Mouse (Mus musculus): ENCODE data around the gene Crcp.
"Not testable (repeated sequence)": the region's sequence is repeated elsewhere in the genome, so short reads cannot be mapped to it uniquely, and the experiment has no call there.

The Crcp gene

DNA sequence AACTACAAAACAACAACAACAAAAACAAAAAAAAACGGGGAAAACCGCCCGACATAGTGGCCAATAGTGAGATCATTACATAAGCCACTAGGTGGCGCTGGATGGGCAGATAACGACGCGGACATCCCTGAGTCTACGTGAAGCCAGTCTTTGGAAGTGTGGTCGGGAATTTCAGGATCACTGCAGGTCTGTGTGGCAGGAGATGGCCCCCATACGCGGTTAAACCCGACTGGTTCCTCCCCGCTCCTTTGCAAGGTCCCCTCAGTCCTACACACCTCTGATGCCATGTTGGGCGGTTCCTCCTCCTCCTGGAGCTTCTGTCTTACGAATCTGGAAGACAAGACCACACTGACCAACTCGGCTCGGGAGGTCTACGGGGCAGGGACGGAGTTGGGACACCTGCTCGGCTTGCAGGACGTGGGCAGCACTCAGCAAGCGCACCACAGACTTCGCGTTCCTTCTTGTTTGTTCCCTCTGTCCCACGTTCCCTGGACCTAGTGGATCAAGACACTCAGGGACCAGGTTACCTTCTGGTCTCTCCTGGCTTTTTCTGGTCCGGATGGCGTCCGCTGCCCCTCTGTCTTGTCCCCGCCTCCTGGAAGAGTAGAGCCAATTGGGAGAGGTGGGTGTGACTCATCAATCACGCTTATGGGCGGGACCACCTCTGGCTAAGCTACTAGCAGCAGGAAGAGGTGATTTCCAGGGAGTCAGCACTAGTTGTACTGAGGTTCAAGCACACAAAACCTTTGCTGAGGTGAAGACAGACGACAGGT lies 5.1 kb upstream of the Crcp start:
- peak; percentile 99 for DNase-seq

DNA sequence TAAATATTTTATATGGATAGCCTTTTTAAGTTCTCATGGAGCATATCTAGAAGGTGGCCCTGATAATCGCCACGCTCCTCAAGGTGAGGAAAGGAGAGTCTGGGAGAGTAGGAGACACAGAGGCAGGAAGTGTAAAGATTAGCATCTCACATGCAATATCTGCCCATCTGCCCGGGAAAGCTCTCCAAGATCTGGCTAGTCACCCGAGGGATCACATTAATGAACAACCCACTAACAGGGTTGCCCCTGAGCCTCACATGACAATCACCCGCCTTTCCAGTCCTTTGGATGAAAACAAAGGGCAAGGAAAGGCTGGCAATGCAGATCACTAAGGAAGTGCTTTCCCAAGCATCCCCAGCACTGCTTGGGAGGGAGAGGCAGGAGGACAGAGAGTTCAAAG lies 2.0 kb upstream of the Crcp start:
- DNase-seq, result no peak

DNA sequence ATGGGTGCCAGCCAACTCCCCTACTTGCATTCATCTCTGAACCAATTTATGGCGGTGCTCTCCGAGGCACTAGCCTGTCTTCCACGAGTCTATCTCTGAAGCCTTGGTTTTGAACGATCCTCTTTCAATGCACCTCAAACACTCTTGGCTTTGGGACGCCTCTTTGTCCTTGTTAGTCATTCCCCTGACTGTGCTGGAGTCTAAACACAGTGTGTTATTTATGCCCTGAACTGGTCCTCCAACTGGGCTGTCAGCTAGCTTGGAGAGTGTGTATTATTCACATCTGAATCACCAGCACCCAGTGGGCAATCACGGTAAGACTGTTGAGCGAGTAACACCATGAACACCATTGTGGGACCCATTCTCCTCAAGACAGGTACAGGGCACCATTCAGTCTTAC lies 1.4 kb upstream of the Crcp start:
- no peak for DNase-seq

DNA sequence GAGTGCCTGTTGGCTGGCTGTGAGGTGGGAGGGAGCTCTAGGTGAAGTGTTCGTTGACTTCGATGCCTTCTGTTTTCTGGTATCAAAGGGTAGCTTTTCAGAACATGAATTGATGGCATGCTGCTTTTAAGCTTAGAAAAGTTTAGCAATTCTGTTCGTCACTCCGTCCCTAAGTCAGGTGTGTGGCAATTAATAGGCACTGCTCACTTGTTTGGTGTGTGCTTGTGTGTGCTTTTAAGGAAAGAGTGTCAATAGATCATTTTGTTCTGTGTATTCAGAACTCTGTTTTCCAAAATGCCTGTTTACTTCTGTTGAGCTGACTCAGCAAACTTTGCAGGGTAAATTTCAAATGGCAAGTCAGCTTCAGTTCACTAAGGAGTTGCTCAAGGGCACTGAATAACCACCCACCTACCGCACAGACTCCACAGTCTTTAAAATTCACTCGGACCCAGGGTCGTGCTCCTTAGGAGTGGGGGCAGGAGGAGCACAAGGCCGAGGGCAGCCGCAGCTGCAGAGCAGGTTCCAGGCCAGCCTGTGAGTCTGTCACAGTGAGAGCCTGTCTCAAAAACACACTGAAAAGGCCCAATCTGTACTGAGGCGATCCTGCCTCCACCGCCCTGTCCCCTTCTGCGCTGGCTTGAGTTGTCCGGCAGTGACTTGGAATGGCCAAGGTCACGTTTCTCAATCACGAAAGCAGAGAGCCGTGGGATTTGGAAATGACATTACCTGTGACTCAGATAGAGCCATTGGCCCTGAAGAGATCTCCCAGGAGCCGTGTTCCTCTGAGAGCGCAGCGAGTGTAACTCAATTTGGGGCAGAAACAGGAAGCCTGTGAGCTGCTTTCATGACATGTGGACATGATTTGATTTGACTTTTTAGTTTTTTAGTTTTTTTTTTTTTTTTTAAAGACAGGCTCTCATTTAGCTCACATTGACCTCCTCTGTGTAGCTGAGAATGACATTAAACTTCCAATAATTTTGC lies 2.6 kb downstream of the Crcp start:
- no peak for DNase-seq

DNA sequence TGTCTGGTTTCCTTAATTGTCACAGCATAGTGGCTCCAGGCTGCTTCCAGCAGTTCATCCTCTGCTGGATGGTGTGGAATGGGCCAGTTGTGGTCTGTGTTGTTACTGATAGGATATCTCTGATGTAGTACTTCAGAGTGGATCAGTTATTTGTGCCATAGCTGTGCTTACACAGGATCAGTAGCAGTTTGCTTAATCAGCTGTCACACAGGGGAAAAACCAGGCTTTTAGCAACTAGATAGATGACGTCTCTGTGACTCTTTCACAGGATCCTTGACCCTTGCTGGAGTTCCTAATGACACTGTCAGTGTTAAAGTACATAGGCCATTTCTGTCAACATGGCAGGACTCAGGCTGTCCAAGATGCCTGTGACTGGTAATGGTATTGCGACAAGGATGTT lies 4.8 kb downstream of the Crcp start:
- DNase-seq, result no peak

DNA sequence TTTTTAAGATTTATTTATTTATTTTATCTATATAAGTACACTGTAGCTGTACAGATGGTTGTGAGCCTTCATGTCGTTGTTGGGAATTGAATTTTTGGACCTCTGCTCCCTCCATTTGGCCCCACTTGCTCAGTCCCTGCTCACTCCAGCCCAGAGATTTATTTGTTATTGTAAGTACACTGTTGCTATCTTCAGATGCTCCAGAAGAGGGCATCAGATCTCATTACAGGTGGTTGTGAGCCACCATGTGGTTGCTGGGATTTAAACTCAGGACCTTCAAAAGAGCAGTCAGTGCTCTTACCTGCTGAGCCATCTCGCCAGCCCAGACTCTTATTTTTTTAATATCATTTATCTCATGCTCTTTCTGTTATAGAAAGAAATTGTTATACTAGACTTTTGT lies 7.2 kb downstream of the Crcp start:
- not testable (repeated sequence) for DNase-seq

DNA sequence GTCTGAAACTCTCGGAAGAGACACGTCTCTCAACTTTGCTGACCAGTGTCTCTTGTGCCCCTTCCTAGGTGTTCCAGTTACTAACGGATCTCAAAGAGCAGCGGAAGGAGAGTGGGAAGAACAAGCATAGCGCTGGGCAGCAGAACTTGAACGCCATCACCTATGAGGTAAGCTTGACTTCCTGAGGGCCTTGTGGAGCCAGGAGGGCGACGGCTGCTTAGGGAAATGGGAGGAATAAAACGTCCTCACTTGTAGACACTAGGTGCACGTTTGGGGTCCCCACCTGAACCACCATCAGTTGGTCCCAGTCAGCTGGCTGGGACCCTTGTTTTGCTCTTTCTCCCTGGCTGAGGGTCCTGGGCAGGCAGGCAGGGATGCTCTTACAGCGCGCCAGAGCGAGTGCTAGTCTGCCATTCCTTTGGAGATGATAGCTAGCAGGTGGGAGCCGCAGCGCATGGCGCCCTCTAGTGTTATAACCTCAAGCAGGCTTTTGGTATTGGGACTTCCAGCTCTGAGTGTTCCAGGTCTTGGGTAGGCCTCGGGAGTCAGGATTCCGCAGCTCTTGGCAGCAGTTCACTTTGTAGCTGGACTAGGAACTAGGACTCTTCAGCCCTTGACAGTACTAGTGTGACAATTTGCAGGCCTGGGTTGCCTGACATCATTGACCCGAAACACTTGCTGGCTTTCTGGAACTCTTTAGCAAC lies 8.8 kb downstream of the Crcp start:
- DNase-seq, result peak; percentile 98

DNA sequence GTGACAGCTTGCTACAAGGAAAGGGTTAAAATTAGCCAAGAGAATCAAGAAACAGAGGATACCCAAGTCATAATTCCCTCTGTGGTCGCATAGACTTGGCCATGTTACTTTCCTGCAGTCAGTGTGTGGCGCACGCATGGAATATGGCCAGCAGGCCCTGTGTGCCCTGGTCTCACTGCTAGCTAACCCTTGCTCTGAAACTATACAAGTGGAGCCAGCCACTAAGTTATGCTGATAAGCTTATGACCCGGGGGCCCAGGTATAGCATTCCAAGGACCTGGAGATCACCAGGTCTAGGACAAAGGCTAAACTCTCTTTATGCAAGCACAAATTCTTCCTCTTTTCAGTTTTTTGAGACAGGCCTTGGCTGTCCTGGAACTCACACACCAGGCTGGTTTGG lies 11.7 kb downstream of the Crcp start:
- peak; percentile 83 for DNase-seq

DNA sequence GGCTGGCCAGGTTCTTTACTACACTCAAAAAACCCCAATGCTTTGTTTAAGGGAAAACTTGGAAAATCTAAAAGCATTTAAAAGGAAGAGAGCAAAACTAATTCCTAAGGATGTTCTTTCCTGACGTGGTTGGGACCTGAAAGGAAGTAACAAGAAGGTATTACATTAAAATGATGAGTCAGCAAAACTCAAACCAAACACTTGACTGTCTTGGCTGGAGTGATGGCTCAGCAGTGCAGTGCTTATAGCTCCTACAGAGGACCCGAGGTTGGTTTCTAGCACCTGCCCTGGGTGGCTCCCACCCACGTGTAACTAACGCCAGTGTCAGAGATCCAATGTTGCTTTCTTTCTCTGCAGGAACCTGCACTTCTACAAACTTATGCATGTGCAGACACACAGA lies 12.2 kb downstream of the Crcp start:
- DNase-seq, result no peak

DNA sequence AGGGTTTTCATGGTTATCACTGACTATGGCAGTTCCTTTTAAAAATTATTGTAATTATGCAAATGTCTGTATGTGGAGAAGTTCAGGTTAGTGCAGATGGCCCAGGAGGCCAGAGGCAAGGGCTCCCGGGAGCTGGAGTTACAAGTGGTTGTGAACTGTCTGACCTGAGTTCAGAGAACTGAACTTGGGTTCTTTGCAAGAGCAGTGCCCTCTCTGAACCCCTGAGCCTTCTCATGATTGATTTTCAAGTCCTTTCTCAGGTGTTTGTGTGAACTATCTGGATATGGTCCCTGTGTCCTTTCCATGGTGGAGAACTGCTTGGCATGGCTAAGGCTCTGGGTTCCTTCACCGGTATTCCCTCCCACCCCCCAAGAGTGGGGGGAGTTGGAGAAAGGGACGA lies 14.7 kb downstream of the Crcp start:
- DNase-seq, result peak; percentile 84

DNA sequence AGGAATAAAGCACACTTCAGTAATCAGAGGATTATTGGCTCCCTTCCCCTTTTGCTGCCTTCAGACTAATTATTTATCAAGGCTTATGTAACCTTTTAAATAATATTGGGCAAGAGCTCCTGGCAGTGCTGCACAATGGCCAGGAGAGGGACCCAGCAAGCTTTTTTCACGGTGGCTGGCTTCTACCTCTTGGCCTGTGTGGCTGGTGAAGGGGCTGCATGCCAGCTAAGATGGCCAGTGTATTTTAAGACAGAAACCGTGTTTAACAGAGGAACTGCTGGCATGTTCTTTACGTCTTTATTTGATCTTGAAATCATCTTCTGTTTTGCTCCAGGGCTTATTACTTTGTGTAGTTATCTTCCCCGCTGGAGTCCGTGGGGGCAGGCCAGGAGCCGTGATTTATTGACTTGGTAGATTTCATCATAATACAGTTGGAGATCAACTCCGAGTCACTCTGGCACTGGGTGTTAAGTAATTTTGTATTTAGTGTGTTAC lies 15.2 kb downstream of the Crcp start:
- DNase-seq, result peak; percentile 97

DNA sequence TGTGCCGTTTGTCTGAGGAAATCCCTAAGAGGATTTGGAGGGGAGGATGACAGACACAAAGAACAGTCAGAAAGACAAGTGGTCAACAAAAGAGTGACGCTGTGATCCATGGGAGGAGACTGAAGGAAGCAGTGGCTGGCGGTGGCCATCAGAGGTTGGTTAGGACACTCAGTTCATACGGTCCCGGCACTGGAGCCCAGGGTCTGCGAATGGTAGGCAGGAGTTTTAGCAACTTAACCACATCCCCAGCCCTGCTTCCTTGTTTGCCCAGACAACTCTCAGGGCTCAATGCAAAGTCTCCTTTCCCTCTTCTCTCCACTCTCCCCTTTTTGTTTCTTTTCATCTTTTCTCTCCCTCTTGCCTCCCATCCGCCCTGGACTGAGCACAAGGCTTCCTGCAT lies 17.0 kb downstream of the Crcp start:
- DNase-seq, result peak; percentile 85

DNA sequence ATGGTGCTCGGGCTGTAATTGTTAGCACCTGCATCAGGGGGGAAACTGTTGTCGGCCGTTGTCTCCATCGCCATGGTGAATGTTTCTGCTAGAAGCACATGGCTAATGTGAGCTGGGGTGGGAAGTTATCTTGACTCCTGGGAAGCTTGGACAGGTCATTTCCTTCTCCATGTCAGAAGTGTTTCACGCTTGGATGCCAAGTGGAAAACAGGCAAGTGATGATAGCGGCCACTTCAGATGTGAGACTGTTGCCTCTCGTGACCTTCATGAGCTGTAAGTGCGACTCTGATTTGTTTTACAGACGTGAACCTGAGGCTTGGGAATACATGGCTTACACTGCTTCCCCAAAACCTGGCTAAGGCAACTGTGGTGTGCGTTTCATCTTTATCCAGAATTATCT lies 17.5 kb downstream of the Crcp start:
- DNase-seq, result peak; percentile 93

DNA sequence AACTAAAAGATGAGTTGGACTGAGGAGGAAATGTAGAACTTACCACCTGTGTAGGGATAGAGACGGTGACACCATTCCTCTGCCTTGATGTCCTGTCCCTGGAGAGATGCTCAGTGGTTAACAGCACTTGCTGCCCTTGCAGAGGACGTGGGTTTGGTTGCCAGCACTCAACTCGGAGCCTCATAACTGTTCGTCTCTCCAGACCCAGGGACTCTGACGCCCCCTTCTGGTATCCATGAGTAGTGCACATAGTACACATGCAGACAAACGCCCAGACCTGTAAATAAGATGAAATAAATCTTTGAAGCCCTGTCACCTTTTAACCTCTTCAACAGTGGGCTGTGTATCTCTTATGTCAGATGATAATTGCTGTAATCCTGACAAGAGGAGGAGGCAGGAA lies 17.9 kb downstream of the Crcp start:
- no peak for DNase-seq

DNA sequence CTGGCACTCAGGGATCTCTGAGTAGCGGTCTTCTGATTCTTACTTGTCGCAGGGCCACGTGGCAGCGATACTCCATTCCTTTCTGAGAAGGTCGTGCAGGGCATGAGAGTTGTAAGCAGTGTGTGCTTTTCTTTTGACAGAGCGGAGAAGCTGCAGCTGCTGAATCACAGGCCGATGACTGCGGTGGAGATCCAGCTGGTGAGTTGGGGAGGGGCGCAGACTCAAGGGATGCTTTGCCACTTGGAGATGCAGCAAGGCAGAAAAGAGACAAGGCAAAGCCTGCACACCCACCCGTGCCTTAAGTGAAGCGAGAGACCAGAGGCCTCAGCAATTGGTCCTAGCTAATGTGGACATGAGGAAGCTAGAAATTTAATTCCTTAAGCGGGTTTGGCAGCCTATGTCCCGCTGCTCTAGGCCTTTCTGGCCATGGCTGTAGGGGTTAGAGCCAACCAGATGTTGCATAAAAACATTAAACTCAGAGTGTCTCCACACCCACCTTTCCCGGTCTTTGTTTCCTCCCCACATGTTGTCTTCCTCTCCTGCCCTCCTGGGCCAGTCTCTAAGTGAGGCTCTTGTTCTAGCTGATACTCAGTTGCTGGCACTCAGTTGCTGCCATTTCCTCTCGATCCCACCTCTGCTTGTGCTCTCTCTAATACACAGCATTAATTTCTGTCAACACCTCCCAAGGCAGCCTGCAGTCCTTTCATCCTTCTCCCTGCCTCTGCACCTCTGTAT lies 19.9 kb downstream of the Crcp start:
- DNase-seq, result peak; percentile 97

DNA sequence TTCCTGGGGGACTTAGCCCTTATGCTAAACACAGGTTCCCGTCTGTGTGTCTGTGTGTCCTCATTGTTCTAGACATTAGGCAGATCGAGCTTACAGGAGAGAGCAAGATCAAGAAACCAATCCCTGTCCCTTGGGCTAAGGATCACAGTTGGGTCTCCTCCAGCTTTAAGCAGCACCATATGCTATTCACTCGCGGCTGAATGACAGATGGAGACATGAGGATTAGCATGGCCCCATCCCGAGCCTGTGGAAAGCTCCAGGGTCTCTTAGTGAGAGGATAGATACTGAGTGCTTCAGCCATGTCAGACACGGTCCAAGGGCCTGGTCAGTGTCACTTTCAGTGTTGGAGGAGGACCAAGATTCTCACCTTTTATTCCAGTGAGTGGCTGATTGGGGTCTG lies 21.3 kb downstream of the Crcp start:
- peak; percentile 86 for DNase-seq

DNA sequence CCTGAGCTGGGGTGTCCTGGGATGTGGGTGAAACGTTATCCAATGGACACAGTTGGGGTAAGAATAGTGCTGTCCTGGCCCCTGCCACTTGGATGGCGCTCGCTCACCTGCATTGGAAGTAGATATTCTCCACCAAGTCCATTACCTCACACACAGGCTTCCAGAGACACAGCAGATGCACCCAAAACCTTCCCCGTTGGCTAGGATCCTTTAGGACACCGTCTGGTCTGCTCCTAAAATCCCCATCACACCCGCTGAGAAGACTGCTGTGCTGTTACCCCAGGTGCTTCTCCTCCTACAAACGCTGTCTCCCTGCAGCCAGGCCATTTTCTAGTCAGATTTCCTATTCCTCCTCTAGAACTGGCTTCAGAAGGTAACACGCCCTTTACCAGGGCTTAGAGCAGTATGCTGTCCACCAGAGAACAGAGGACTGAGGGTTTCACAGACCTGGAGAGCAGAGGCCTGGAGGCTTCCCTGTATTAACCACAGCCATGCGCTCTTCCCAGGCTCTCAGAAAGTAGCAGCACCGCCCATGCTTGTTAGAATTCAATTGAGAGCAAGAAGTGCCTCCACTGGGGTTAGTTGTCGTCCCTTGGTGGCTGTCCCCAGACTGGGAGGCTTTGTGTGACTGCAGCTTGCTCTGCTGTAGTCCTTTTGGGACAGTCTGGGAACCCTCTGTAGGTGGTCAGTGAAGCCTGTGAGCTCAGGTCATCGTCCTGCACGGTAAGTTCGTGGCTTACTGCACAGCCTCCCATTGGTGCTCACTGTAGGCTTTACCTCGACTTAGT lies 22.2 kb downstream of the Crcp start:
- peak; percentile 87 for DNase-seq

DNA sequence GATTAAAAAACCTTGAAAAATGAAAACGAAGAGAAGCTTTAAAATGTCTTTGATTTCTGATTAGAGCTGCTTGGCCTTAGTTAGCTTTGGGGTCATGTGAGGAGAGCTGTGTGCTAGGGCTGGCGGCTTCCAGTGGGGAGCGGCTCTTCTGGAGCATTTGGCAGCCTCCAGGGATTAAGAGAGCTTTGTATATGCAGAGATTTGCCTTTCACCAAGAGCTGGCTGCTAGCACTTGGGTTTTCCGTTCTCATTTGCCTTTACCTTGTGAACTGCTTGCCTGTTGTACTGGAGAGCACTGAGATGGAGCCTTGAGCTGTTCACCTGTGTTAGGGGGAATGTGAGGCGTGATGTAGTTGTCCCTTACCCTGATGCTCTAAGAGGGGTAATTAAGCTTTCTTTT lies 23.4 kb downstream of the Crcp start:
- peak; percentile 95 for DNase-seq

DNA sequence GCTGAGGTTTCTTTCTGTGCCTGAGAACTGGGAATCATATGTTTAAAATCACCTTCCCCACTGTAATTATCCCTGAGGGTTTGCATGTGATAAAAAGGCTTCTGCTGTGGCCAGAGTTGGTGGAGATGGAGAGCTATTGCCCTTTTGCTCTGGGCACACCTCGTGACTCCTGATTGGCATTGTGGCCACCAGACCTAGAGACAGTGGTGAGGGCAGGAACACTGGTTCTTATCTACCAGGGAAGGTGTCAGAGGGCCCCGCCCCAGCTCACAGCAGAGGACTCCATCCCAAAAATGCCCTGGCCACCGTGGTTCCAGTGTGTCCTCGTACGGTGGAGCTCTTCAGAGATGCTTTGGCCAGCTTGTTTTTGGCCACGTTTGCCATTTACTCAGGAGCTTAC lies 23.9 kb downstream of the Crcp start:
- peak; percentile 90 for DNase-seq

DNA sequence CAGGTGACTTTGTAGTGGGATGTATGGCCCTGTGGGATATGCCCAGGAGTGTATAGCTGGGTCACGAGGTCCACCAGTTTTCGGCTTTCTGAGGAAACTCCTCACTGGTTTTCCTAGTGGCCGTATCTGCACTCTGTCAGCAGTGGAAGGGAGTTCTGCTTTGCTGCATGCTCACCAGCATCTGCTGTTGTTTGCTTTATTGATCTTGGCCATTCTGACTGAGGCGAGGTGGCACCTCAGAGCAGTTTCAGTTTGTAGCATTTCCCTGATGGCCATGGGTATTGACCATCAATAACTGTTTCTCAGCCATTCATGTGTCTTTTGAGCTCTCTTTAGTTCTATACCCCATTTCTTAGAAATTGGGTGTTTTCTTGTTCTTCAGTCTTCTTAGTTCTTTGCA lies 26.6 kb downstream of the Crcp start:
- no peak for DNase-seq

DNA sequence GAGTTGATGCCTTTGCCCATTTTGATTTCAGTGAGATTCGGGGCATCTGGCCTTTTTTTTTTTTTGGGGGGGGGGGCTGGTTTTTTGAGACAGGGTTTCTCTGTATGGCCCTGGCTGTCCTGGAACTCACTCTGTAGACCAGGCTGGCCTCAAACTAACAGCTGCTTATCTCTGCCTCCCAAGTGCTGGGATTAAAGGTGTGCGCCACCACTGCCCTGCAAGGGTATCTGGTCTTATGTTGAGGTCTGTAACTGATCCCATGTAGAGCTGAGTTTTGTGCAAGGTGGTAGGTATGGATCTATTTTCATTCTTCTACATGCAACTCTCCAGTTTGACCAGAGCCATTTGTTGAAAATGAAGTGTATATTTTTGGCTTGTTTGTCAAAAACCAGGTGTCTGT lies 27.2 kb downstream of the Crcp start:
- DNase-seq, result no peak

Measured in heart, adult 11 months (tissue).